Mouse (Mus musculus) naive thymus-derived CD4-positive, alpha-beta T cell, adult 2 months (primary cell): ENCODE measurements around the gene Taf13.
"Not testable (repeated sequence)": the region's sequence is repeated elsewhere in the genome, so short reads cannot be mapped to it uniquely, and the experiment has no call there.

Source experiments
- DNase-seq: peaks from one replicate; pipeline ENCODE4 v3.0.0-alpha.2; 2011; ENCODE audit warnings: low read depth

The Taf13 gene

GRCm38 (mm10) chr3:108571443-108572294 lies at the start of gene Taf13:
Gene Taf13, plus strand, starts transcription at chr3:108571698.
- peak; percentile 98 for DNase-seq

GRCm38 (mm10) chr3:108523415-108523814 lies 48.1 kb upstream of the Taf13 start:
- DNase-seq = no peak

DNA sequence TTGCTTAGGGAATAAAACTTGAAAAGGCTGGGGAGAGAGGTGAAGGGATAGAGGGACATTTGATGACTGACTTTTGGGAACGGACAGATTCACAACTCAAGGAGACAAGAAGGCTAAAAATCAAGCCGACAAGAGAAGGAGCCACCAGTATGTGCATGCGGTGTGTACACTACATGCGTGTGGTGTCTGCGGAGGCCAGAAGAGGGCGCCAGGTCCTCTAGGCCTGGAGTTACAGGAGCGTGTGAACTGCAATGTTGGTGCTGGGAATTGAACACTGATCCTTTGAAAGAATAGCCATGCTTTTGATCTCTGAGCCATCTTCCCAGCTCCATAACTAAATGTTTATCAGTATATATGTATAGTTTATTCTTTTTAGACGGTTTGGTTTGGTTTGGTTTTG lies 43.0 kb upstream of the Taf13 start:
- no peak for DNase-seq

DNA sequence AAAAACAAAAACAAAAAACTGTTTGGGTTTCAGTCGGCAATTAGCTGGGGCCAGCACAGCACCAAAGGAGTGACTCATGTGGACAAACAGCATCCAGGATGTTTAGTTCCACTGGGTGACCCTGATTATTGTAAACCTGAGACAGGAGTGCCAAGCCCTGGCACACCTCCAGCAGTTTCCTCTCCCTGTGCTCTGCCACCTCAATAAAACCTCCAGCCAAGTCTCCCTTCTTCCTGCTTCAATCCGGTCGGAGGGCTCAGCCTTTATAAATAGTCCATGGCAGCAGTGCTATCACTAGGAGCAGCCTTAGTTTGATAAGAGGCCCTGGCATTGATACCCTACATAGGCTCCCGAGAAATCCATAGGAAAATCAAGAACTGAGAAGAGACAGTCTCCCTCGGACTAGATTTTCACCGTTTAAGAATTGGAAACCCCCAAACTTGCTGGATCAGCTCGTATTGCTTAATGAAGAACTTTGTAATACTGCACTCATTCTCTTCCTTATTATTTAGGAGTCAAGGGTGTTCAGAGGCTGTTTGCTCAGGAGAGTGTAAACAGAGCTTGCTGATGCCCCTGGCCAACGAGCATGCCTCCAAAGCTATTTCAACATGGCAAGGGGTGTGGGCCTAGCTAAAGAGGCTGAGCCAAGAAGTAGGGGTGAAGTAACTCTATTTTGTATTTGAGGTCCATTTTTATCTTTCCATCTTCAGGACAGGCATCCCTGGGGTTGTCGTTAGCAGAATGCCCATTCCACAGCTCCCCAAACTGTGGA lies 38.2 kb upstream of the Taf13 start:
- no peak for DNase-seq

DNA sequence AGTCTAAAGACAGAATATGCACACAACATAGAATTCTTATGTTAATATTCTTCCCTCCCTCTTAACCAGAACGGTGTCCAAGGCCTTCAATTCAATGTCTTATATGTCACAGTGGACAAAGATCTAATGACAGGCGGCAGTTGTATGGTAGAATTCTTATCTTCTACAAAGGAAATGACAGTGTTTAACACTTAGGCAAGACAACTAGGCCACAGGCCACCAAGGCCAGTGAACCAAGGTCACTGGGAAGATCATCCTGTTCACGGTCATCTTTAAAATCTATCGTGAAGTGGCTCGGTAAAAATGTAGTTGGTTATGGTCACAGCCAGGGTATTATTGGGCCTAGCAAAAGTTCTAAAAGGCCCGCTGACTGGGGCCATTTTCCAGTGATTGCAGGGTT lies 37.5 kb upstream of the Taf13 start, which contains the start of gene 1700013F07Rik:
TSS of gene 1700013F07Rik (plus strand) at position 200 of the 400 bp plus-strand sequence.
- DNase-seq = no peak

DNA sequence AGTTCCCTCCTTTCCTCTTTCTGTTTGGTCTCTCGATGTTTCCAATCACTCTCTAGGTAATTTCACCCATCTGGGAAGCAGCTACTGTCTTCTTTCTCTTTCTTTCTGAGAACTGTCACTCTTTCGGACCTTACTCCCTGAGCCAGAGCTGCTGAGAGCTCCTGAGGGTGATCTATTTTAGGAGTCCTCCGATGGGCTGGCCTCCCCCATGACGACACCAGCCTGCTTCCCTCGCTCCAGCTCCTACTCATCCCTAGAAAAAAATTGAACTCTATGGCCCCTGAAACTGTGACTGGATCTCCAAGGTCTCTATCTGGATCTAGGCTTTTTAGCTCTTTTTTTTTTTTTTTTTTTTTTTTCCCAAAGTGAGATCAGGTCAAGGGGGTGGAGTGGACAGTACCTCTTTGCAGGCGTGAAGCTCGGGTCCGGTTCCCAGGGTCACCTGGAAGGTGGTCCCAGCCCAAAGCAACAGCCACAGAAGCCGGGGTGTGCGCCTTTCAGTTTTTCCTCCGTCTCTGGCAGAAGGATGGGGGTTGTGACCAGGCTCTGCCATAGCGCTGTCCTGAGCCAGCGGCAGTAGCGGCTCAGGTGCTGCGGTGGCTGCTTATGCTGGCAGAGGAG lies 35.5 kb upstream of the Taf13 start:
- no peak for DNase-seq

DNA sequence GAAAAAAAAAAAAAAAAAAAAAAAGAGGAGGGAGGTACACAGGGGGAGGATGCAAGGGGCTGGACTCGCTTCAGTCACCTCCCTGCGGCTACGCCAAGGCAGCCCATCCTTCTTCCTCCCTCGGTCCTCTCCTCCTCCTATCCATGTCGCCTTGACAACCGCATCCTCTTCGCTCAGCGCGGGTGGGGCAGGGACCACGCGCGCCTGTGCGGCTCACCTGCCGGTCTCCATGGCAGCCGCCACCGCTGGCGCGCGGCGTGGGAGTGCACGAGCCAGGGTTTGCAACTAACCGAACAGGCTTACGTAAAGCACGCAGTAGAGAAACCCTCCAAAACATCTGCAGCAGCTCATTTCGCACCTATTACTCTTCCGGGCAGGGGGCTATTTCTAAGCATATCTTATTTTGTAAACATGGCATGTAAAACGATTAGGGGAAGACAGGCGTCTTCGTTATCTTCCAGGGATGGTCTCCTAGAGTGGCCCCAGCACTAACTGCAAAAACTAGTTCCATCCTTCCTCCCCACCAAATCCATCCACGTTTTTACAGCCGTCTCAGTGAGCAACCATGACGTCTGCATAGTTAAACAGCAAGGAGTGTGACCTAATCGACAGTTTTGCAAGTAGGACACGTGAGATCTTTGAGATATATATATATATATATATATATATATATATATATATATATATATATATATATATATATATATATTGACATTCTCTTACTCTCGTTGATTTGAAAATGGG lies 34.8 kb upstream of the Taf13 start, which contains the start of gene 5330417C22Rik:
TSS of gene 5330417C22Rik (minus strand) at position 20 of the 744 bp plus-strand sequence.
- peak; percentile 85 for DNase-seq

DNA sequence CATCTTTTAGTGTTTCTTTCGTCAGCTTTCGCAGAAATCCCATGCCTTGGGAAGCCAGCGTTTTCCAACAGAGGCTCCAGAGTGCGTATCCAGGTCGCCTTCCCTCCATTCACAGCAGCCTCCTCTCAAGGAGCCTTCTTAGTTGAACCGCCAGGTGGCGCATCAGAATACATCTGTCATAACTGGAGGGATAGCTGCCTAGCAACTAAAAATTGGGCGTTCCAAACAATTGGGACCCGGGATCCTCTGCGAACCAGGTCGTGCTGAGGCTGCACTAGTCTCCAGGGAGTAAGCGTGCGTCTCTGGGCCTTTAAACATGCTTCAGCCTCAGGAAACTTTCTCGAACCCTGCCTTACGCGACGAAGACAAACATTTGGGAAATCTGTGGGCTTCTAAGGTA lies 34.2 kb upstream of the Taf13 start:
- peak; percentile 86 for DNase-seq

DNA sequence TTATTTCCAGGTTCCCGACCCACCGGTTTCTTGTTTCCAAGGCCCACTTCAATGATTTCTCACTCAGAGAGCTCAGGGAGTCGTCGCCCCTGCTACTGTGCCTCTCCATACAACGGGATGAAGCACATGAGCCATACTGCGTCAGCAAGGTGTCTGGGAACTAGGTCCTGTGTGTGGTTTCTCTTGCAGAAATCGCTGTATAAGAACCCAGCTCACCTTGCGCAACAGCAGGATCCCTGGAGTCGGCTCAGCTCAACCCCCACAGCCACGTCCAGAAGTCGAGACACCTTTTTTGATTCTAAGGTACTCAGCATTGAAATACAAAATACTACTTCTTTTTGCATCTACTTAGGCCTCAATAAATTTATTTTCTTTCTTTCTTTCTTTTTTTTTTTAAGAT lies 29.2 kb upstream of the Taf13 start:
- DNase-seq = no peak

DNA sequence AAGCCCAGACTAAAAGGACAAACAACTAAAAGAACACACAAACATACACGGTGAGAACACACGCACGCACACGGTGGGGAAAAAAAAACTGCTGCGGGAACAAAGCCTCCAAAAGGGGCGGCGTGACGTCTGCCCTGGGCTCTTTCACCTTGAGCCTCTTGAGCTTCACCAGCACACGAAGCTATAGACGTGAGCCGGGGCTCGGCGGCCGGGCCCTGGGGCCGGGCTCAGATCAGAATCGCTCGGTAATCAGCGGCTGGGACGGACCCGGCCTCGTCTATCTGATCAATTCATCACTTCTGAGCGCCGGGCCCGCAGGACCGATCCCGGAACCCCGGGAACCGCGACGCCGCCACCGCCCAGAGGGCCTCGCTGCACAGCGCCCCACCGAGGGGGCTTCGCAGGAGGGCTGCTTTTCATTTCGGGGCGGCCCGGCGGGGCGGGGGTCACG lies 17.4 kb upstream of the Taf13 start:
- peak; percentile 74 for DNase-seq

DNA sequence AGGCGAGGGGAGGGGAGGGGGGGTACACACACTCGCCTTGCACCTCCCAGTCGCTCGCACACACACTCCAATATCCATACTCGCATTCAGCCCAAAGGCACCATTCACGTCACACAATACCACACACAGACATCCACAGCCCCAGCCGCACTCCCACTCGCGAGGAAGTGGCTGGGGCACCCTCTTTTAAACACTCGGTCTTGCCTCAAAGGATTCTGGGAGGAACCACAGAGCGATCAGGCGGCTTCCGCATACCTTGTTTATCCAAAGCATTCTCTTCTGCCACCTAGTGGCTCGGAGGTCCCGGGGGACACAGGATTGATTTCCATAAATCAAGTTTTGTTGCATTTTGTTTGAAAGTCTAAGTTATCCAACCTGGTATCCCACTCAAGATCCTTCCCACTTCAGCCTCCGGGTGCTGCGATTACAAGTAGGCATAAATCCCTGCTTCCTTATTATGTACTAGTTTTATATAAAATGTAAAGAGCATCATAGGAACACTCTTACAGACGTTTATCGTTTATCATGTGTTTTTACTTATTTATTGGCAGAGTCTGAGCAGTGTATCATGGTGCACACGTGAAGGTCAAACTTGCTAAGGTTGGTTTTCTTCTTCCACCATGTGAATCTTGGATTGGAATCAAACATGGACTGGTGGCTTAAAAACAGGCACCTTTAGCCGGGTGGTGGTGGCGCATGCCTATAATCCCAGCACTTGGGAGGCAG lies 16.7 kb upstream of the Taf13 start:
- DNase-seq = peak; percentile 97

GRCm38 (mm10) chr3:108557888-108558287 lies 13.6 kb upstream of the Taf13 start:
- DNase-seq = no peak

DNA sequence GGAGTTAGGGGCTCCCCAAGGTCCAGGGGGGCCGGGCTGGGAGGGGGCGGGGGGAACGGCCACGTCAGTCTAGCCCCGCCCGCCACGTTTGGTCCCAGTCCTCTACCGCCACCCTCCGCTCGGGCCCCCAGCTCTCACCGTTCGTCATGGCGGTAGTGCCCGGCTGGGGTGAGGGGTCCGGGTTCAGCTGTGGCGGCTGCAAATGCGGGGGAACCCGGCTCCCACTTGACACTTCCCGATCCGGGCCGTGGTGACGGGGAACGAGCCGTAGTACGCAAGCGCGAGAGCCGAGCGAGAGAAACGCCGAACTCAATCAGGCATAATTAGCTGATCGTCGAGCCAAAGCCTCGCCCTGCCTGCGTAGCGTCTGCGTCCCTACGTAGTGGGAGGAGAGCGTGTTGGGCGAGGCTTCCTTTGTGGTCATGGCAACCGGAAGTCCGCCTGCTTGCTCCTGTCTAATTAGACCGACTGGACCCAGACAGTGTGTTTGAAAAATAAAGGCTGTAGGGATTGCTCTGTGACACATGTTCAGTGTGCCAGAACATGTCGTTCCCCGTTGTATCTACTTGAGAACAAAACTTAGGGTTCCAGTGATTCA lies 9.3 kb upstream of the Taf13 start, which contains the start of gene Tmem167b:
TSS of gene Tmem167b (minus strand) at position 334 of the 598 bp plus-strand sequence.
- DNase-seq = peak; percentile 98

DNA sequence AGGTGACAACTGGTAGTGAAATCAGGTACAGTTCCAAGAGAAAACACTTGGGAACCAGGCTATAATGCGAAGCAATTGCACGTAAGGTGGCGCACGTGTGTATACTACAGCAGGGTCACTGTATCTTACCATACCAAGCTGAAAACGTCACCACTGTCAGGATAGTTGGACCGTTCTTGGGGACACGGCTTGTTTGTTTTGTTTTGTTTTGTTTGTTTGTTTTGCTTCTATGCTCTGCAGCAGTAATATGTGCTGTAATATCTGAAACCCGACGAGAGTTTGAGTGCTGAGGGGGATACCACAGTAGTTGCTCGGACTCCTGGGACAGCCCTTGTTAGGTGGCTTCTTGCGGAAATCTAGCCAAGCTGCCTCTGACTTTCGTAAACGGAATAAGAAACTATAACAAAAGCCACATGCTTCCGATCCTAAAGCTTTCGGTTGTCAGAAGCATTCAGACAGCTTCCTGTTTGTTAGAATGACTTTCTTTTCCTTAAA lies 8.7 kb upstream of the Taf13 start:
- peak; percentile 79 for DNase-seq

DNA sequence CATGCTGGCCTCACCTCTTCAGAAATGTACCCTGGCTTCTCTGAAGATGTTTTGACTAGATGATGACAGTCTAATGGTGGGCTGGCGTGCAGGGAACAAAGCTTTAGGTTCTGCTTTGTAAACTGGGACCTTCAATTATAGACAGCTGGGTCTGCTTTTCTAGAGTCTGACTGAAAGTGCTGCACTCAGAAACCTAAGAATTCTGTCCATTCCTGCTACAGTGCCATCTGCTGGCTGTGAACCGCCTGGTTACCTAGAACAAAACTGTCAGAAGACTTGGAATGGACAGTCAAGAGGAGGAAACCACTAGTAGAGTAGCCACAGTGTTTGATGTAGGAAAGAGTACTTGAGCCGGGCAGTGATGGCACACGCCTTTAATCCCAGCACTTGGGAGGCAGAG lies 8.2 kb upstream of the Taf13 start:
- peak; percentile 89 for DNase-seq

DNA sequence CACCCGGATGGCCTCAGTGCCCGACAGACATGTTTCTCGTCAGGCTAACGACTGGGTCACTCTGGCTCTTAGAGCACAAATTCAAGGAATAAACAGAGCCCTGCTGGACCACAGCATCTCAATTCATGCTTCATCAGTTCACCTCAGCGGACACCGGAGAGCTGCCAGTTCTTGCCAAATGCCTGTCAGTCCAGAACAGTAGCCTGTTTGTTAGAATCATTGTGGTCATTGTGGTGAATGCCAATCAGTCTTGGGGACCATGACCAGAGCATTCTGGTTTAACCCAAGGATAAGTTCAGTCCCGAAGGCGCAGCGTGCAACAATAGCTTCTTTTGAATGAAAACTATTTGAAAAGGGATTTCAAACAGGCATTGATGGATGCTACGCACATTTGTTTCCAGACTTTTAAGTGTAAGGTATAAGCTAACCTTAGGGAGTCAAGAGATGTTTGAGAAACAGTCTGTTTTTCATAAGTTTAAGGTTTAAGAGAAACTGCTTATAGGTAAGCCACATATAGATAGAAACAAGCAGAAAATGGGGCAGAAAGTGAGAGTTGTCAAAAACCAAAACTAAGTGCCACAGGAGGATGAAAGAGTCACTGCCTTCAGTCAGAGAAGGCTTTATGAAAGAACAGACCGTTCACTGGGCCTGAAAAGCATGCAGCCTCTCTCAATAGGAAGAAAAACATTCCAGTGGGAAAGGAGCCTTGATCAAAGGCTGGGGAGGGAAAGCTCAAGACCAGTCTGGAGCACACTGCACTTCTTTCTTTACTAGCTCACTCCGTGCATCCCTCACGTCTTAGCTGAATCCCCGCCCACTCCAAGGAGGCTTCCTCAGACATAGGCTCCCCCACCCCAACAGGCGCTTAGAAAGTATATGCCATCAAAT lies 3.3 kb upstream of the Taf13 start:
- DNase-seq = no peak

- not testable (repeated sequence) for DNase-seq
These were observed 1.9 kb upstream of the Taf13 start for GRCm38 (mm10) chr3:108569636-108570035.

- DNase-seq = no peak
These were observed 685 bp upstream of the Taf13 start for GRCm38 (mm10) chr3:108570813-108571212.

DNA sequence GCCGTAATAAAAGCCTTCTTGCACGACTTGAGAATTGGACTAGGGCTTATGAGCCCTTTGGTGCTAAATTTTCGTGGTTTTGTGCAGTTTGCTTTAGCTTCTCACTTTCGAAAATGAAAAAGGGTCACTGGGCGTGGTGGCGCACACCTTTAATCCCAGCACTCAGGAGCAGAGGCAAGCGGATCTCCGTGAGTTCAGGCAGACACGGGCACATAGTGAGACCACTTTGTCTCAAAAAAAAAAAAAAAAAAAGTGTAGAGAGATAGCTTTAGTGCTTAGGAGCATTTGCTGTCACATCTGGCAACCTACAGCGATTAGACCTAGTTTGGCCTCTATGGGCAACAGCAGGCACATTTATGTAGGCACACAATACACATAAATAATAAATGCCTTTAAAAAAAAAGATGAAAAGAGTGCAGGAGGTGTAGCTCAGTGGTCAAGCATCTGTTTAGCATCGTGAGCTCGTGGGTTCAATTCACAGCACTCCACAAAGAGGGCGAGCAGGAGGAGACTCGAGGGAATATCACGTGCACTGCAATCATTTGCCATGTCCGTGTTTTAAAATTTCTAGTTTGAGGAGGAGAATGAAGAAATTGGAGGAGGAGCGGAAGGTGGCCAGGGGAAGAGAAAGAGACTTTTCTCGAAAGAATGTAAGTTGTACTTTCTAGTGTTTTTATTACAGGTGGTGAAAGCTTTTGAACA lies 962 bp downstream of the Taf13 start:
- no peak for DNase-seq
